Mouse (Mus musculus) cortical plate, adult 2 months (tissue): Measurements from ENCODE around the gene Ccdc102a. TPM values are rescaled to one million over a fixed set of nuclear protein-coding genes. Genes with fewer than 3 reads are reported as not detected.

ENCODE experiments used
- H3K27ac ChIP-seq: fragments of 200-500 bp; 2 replicates; pipeline ENCODE4 v1.5.1; 2012; ENCODE audit warnings: low read length, control low read depth, inconsistent platforms; ENCODE audit not compliant: insufficient read depth
- H3K4me1 ChIP-seq: fragments of 200-500 bp; 2 replicates; pipeline ENCODE4 v1.6.1; 2011; ENCODE audit warnings: low read length; ENCODE audit not compliant: control insufficient read depth, insufficient read depth
- H3K4me3 ChIP-seq: fragments of 200-500 bp; 2 replicates; pipeline ENCODE4 v1.5.1; 2011; ENCODE audit warnings: mild to moderate bottlenecking, low read length, control low read depth; ENCODE audit not compliant: insufficient read depth
- CTCF ChIP-seq: fragments of 200-500 bp; IDR thresholded peaks from 2 replicates; pipeline ENCODE4 v1.5.1; 2011; ENCODE audit warnings: mild to moderate bottlenecking, control low read depth, low read length; ENCODE audit not compliant: insufficient read depth; ENCODE audit errors: extremely low read depth
- POLR2A ChIP-seq: fragments of 200-500 bp; IDR thresholded peaks from 2 replicates; pipeline ENCODE4 v1.6.1; 2011; ENCODE audit warnings: mild to moderate bottlenecking, low read length, control low read depth; ENCODE audit not compliant: insufficient read depth; ENCODE audit errors: extremely low read depth
- polyA plus RNA-seq: library from polyadenylated mRNA; depleted of rRNA; stranded (reverse); fragments of >200 nt; gene quantifications from 2 replicates; pipeline ENCODE4 v1.2.3, GENCODE M21; 2012

Gene Ccdc102a
- polyA plus RNA-seq, 1 experiment = 3.0 TPM

DNA sequence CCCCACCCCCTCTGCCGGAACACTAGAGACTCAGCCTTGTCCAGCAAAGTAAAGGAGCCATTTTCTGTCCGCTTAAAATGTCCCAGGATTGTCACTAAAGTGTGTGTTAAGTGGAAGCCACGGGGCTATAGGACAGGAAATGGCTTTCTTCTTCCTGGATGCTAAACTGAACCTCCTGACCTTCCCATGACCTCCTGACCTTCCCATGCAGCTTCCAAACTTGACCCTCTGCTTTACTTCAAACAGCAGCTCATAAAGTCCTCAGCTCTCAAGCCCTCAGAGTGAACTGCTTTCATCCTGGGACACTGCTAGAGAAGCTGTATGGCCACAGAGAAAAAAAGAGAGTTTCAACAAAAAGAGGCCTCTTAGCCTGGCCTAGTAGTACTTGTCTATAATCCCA lies 41.1 kb downstream of the Ccdc102a start:
- Histone ChIP-seq H3K27ac (no peak overlapping the region), H3K4me3 (no peak overlapping the region), H3K4me1 (peaks cover 2% of the 10 kb centered on the region; the same call in 1 of the 2 replicates)
- TF ChIP-seq POLR2A (no peak), CTCF (no peak)

GRCm38 (mm10) chr8:94876197-94876730 lies 41.6 kb downstream of the Ccdc102a start, which contains the start of gene Dok4:
Gene Dok4, minus strand, starts transcription at chr8:94876330.
- Histone ChIP-seq H3K27ac (no peak within 1 kb of the TSS), H3K4me3 (peak within 1 kb of the TSS; percentile 38), H3K4me1 (peaks cover 2% of the 10 kb centered on the region; the same call in 1 of the 2 replicates)
- TF ChIP-seq CTCF = no peak
- TF ChIP-seq POLR2A = no peak

- Histone ChIP-seq H3K27ac (no peak overlapping the region), H3K4me3 (peak overlapping the region; percentile 38)
- TF ChIP-seq POLR2A (no peak), CTCF (no peak)
These were observed 42.1 kb downstream of the Ccdc102a start for GRCm38 (mm10) chr8:94875871-94876150.

DNA sequence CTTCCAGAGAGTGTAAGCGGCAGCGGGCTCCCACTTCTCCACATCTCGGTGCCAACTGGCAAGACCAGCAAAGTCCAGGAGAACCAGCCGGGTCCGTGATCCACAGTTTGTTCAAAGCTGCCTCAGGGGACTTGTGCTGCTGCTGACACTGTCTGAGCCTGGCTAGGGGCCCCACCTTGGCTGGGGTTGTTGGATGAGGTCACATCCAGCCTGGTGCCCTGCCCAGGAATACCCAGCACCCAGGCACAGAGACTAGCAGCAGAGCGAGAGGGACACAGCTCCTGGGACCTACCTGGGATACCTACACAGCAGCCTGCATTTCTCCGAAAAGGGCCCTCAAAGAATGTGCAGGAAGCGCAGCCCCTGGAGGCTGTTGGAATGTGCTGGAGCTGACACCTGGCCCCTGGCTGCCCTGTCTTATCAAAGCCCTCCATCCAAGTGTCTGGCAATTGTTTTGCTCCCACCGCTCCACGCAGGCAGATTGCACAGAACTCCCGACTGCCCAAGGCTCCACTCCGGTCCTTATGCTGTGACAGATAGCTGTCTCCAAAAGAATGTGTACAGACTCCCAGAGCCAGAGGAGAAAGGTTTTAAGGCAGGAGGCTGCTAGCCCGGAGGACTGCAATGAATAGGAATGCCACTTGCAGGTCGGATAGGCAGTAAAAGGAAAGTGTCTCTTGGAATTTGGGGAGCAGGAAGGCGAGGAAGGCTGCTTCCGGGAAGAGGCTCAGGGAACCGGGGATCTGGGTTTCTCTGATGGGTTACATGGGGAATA lies 42.6 kb downstream of the Ccdc102a start:
- no peak overlapping the region for H3K27ac ChIP-seq
- TF ChIP-seq POLR2A = no peak
- TF ChIP-seq CTCF = no peak
- peaks cover 2% of the 10 kb centered on the region; the same call in 1 of the 2 replicates for H3K4me1 ChIP-seq
- H3K4me3 ChIP-seq = peak overlapping the region; percentile 38

More at GRCm38 (mm10) chr8:94875871-94876150, 42.1 kb downstream of the Ccdc102a start:
- H3K4me1 ChIP-seq = peaks cover 2% of the 10 kb centered on the region; the same call in 1 of the 2 replicates

GRCm38 (mm10) chr8:94874358-94874757 lies 43.5 kb downstream of the Ccdc102a start:
- TF ChIP-seq POLR2A (no peak), CTCF (peak; percentile 77)
- Histone ChIP-seq H3K27ac (no peak overlapping the region), H3K4me3 (no peak overlapping the region), H3K4me1 (peaks cover 2% of the 10 kb centered on the region; the same call in 1 of the 2 replicates)

DNA sequence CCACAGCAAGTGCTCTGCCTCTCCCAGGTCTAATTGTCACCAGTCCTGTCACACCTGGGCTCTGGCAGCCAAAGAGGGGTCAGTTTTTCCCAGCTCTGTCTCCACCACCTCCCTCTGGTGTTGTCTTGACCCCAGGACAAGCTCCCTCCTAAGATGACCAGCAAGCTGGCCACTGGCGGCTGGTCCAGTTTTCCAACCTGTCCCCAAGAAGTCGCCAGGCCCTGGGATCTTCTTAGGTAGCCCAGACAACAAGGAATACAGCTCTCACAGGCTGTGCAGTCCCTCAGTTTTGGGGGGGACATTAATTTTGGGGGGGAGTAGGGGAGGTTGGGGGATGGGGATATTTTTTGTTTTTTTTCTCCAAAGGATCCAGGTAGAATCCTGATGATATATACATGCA lies 45.3 kb downstream of the Ccdc102a start:
- Histone ChIP-seq H3K4me1 (peaks cover 2% of the 10 kb centered on the region; the same call in 1 of the 2 replicates), H3K27ac (no peak overlapping the region), H3K4me3 (no peak overlapping the region)
- TF ChIP-seq POLR2A = no peak
- TF ChIP-seq CTCF = no peak

GRCm38 (mm10) chr8:94872156-94872555 lies 45.7 kb downstream of the Ccdc102a start:
- Histone ChIP-seq H3K4me3 (no peak overlapping the region), H3K4me1 (peaks cover 2% of the 10 kb centered on the region; the same call in 1 of the 2 replicates), H3K27ac (no peak overlapping the region)
- TF ChIP-seq POLR2A (no peak), CTCF (no peak)

DNA sequence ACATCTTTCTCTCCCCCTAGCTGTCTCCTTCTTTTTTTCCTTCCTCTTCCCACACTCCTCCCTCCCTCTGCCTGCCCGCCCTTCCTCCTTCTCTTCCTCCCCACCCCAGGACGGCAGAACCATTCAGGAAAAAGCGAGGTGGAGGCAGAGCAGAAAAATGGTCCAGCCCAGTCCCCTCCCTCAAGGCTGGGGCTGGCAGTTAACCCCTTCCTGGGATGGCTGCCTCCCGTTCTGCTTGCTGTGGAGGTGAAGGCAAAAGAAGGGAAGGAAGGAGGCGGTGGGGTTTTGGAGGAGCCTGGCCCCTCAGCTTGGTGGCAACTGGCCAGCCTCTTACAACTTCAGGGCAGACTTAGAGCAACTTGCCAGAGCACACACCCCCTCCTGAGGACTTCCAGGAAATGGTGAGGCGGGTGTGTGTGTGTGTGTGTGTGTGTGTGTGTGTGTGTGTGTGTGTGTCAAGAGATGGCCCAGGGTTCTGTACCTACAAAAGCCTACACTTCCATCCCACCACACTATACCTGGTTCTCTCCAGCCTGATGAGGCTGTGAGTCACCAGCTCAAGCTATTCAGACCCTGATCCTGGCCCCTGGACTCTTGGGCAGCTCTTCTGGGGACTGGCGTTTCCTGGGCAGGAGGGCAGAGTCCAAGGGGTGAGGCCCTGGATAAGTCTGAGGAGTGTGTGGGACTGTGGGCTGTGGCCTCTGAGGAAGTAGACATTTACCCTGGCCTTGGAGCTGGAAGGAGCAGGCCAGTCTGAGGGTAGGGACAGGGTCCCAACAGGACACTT lies 46.6 kb downstream of the Ccdc102a start:
- Histone ChIP-seq H3K4me1 (no peaks in the 10 kb centered on the region), H3K4me3 (peak overlapping the region; percentile 55), H3K27ac (no peak overlapping the region)
- TF ChIP-seq CTCF (no peak), POLR2A (peak; percentile 70)

GRCm38 (mm10) chr8:94870474-94871107 lies 47.3 kb downstream of the Ccdc102a start:
- H3K4me3 ChIP-seq = peak overlapping the region; percentile 55
- H3K27ac ChIP-seq = peak overlapping the region; percentile 19; the same call in 1 of the 2 replicates
- H3K4me1 ChIP-seq = no peaks in the 10 kb centered on the region
- TF ChIP-seq POLR2A (no peak), CTCF (no peak)

DNA sequence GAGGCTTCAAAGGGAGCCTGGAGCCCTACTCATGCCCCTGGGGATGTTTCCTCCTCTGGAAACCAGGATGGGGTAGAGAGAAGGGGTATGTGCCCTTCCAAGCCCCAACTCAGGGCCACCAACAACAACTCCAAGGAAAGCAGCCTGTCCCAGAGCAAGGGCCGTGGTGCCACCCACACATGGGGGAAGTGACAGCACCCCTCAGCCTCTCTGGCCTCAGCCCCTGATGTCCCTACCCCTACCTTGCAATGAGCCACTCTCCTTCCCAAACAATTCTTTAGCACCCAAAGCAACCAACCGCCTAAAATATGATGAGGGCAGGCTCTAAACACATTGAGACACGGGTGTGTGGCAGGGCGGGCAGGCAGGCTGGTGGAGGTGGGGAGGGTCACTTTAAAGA lies 47.9 kb downstream of the Ccdc102a start:
- Histone ChIP-seq H3K4me1 (no peaks in the 10 kb centered on the region), H3K27ac (no peak overlapping the region), H3K4me3 (peak overlapping the region; percentile 55)
- TF ChIP-seq CTCF = no peak
